Mouse (Mus musculus) MEL (cell line): ENCODE results near the gene Fam172a. TPM values are rescaled to one million over a fixed set of nuclear protein-coding genes. Genes with fewer than 3 reads are reported as not detected.

ENCODE experiments used
- DNase-seq: peaks from one replicate; pipeline ENCODE4 v3.0.0; 2011; ENCODE audit warnings: low read depth, low spot score
- H3K27ac ChIP-seq: 2 replicates; pipeline ENCODE4 v1.5.1; 2012; ENCODE audit warnings: low read depth, mild to moderate bottlenecking, control low read depth, low read length, moderate library complexity; ENCODE audit not compliant: control insufficient read depth
- H3K27me3 ChIP-seq, 2 experiments: fragments of 150-350 bp in 1 of 2; sonication (generic) in 1 of 2; 2 replicates each; pipeline ENCODE4 v1.6.1; 2012; ENCODE audit warnings: low read length in 2 of 2, mild to moderate bottlenecking in 2 of 2, improper control_type of control experiment in 1 of 2, moderate library complexity in 1 of 2; ENCODE audit not compliant: insufficient read depth in 2 of 2, control insufficient read depth in 1 of 2
- H3K36me3 ChIP-seq, 2 experiments: 2 replicates each; pipeline ENCODE4 v1.6.1; 2012 to 2014; ENCODE audit warnings: low read length in 2 of 2, improper control_type of control experiment in 1 of 2, inconsistent platforms in 1 of 2, mild to moderate bottlenecking in 1 of 2; ENCODE audit not compliant: insufficient read depth in 2 of 2, control insufficient read depth in 1 of 2
- H3K4me1 ChIP-seq, 2 experiments: fragments of 150-350 bp in 1 of 2; sonication (generic) in 1 of 2; 2 replicates each; pipeline ENCODE4 v1.6.1; 2012; ENCODE audit warnings: low read length in 2 of 2, improper control_type of control experiment in 1 of 2, mild to moderate bottlenecking in 1 of 2; ENCODE audit not compliant: insufficient read depth in 2 of 2, control insufficient read depth in 1 of 2
- H3K4me3 ChIP-seq, 2 experiments: fragments of 150-350 bp in 1 of 2; sonication (generic) in 1 of 2; 2 replicates each; pipeline ENCODE4 v1.5.1; 2012; ENCODE audit warnings: low read depth in 2 of 2, low read length in 2 of 2, mild to moderate bottlenecking in 2 of 2, moderate library complexity in 2 of 2, control low read depth in 1 of 2, improper control_type of control experiment in 1 of 2; ENCODE audit not compliant: control insufficient read depth in 1 of 2, insufficient read depth in 1 of 2
- H3K79me2 ChIP-seq: 2 replicates; pipeline ENCODE4 v1.6.1; 2012; ENCODE audit warnings: mild to moderate bottlenecking, low read length, moderate library complexity; ENCODE audit not compliant: control insufficient read depth, poor library complexity, insufficient read depth
- H3K9ac ChIP-seq: 2 replicates; pipeline ENCODE4 v1.6.1; 2012; ENCODE audit warnings: low read depth, mild to moderate bottlenecking, control low read depth, low read length, moderate library complexity; ENCODE audit not compliant: control insufficient read depth, poor library complexity, severe bottlenecking
- H3K9me3 ChIP-seq: fragments of 150-350 bp; sonication (generic); replicated peaks from 2 replicates; pipeline ENCODE4 v1.6.1; 2012; ENCODE audit warnings: mild to moderate bottlenecking, low read length, improper control_type of control experiment, moderate library complexity; ENCODE audit not compliant: insufficient read depth
- E2F4 ChIP-seq: IDR thresholded peaks from 2 replicates; pipeline ENCODE4 v1.6.1; 2011; ENCODE audit warnings: low read depth, low read length, improper control_type of control experiment, borderline replicate concordance
- ELF1 ChIP-seq: IDR thresholded peaks from 2 replicates; pipeline ENCODE4 v1.6.1; 2014; ENCODE audit warnings: low read depth, mild to moderate bottlenecking, inconsistent platforms, low read length, improper control_type of control experiment, moderate library complexity
- ETS1 ChIP-seq: IDR thresholded peaks from 2 replicates; pipeline ENCODE4 v1.6.1; 2012; ENCODE audit warnings: low read depth, mild to moderate bottlenecking, inconsistent platforms, low read length, improper control_type of control experiment, moderate library complexity
- GATA1 ChIP-seq: IDR thresholded peaks from 2 replicates; pipeline ENCODE4 v1.6.1; 2011; ENCODE audit warnings: low read depth, low read length, improper control_type of control experiment
- KAT2A ChIP-seq: conservative IDR thresholded peaks from 2 replicates; pipeline ENCODE4 v1.6.1; 2012; ENCODE audit warnings: low read depth, low read length, improper control_type of control experiment, inconsistent platforms
- MAFK ChIP-seq: IDR thresholded peaks from 2 replicates; pipeline ENCODE4 v1.6.1; 2011; ENCODE audit warnings: low read depth, mild to moderate bottlenecking, low read length, improper control_type of control experiment, borderline replicate concordance
- MAX ChIP-seq: IDR thresholded peaks from 2 replicates; pipeline ENCODE4 v1.6.1; 2011; ENCODE audit warnings: low read length, improper control_type of control experiment
- MAZ ChIP-seq: IDR thresholded peaks from 2 replicates; pipeline ENCODE4 v1.6.1; 2012; ENCODE audit warnings: low read depth, mild to moderate bottlenecking, inconsistent platforms, low read length, improper control_type of control experiment
- MEF2A ChIP-seq: IDR thresholded peaks from 2 replicates; pipeline ENCODE4 v1.6.1; 2014; ENCODE audit warnings: low read depth, mild to moderate bottlenecking, inconsistent platforms, low read length, improper control_type of control experiment; ENCODE audit not compliant: poor library complexity, insufficient replicate concordance, severe bottlenecking; ENCODE audit errors: extremely low read depth
- MYC ChIP-seq: IDR thresholded peaks from 2 replicates; pipeline ENCODE4 v1.6.1; 2011; ENCODE audit warnings: low read depth, mild to moderate bottlenecking, low read length, improper control_type of control experiment, moderate library complexity
- NELFE ChIP-seq: IDR thresholded peaks from 2 replicates; pipeline ENCODE4 v1.6.1; 2011; ENCODE audit warnings: low read depth, low read length, improper control_type of control experiment
- NRF1 ChIP-seq: IDR thresholded peaks from 2 replicates; pipeline ENCODE4 v1.6.1; 2014; ENCODE audit warnings: low read depth, mild to moderate bottlenecking, inconsistent platforms, low read length, improper control_type of control experiment, moderate library complexity; ENCODE audit not compliant: poor library complexity, insufficient read depth, severe bottlenecking
- POLR2A ChIP-seq, 2 experiments: IDR thresholded peaks; 2 replicates each; pipeline ENCODE4 v1.6.1; 2011 to 2012; ENCODE audit warnings: low read length in 2 of 2, mild to moderate bottlenecking in 2 of 2, control low read depth in 1 of 2, improper control_type of control experiment in 1 of 2, low read depth in 1 of 2, moderate library complexity in 1 of 2; ENCODE audit not compliant: control insufficient read depth in 1 of 2, insufficient read depth in 1 of 2, poor library complexity in 1 of 2
- POLR2AphosphoS5 ChIP-seq: IDR thresholded peaks from 2 replicates; pipeline ENCODE4 v1.6.1; 2012; ENCODE audit warnings: low read depth, borderline replicate concordance, mild to moderate bottlenecking, inconsistent platforms, low read length, moderate library complexity, mixed read lengths
- RAD21 ChIP-seq: IDR thresholded peaks from 2 replicates; pipeline ENCODE4 v1.6.1; 2011; ENCODE audit warnings: mild to moderate bottlenecking, low read depth, low read length, improper control_type of control experiment
- RCOR1 ChIP-seq: IDR thresholded peaks from 2 replicates; pipeline ENCODE4 v1.6.1; 2012; ENCODE audit warnings: low read depth, mild to moderate bottlenecking, inconsistent platforms, low read length, improper control_type of control experiment
- SMC3 ChIP-seq: IDR thresholded peaks from 2 replicates; pipeline ENCODE4 v1.6.1; 2011; ENCODE audit warnings: low read depth, low read length, improper control_type of control experiment
- TBP ChIP-seq: IDR thresholded peaks from 2 replicates; pipeline ENCODE4 v1.8.0; 2011; ENCODE audit warnings: low read depth, low read length, improper control_type of control experiment
- UBTF ChIP-seq: IDR thresholded peaks from 2 replicates; pipeline ENCODE4 v1.6.1; 2012; ENCODE audit warnings: low read depth, mild to moderate bottlenecking, inconsistent platforms, low read length, improper control_type of control experiment, moderate library complexity, borderline replicate concordance; ENCODE audit not compliant: insufficient read depth
- USF1 ChIP-seq: IDR thresholded peaks from 2 replicates; pipeline ENCODE4 v1.6.1; 2014; ENCODE audit warnings: low read depth, mild to moderate bottlenecking, inconsistent platforms, low read length, improper control_type of control experiment, moderate library complexity
- ZC3H11A ChIP-seq: IDR thresholded peaks from 2 replicates; pipeline ENCODE4 v1.6.1; 2012; ENCODE audit warnings: low read depth, mild to moderate bottlenecking, inconsistent platforms, low read length, improper control_type of control experiment
- ZKSCAN1 ChIP-seq: IDR thresholded peaks from 2 replicates; pipeline ENCODE4 v1.6.1; 2012; ENCODE audit warnings: low read depth, mild to moderate bottlenecking, inconsistent platforms, low read length, improper control_type of control experiment, moderate library complexity
- ZMIZ1 ChIP-seq: IDR thresholded peaks from 2 replicates; pipeline ENCODE4 v1.6.1; 2012; ENCODE audit warnings: low read depth, mild to moderate bottlenecking, inconsistent platforms, low read length, improper control_type of control experiment, moderate library complexity
- polyA plus RNA-seq, 2 experiments: library from polyadenylated mRNA; stranded (reverse) in 1 of 2; unstranded in 1 of 2; fragments of >175 nt in 1 of 2; fragments of >200 nt in 1 of 2; gene quantifications; 2 replicates each; pipeline versions ENCODE4 v1.2.1 to v1.2.4; 2012; ENCODE audit warnings: low replicate concordance in 2 of 2, low read depth in 1 of 2; ENCODE audit not compliant: insufficient read length in 2 of 2, insufficient read depth in 1 of 2, missing spikeins in 1 of 2
- total RNA-seq: library from RNA; depleted of rRNA; stranded (reverse); fragments of 300-350 nt; gene quantifications from 2 replicates; pipeline ENCODE4 v1.2.3, GENCODE M21; 2012

Fam172a gene
- total and polyA plus RNA-seq, 3 experiments = 13.4 to 358 (median 19.6) TPM

- Histone ChIP-seq H3K79me2 (no peaks in the 10 kb centered on the region), H3K4me1 (no peaks in the 10 kb centered on the region), H3K36me3 (no peaks in the 10 kb centered on the region), H3K27me3 (no peaks in the 10 kb centered on the region), H3K4me3 (no peak overlapping the region), H3K9ac (no peak overlapping the region), H3K9me3 (no peaks in the 10 kb centered on the region), H3K27ac (no peak overlapping the region)
- no peak for DNase-seq
- TF ChIP-seq MEF2A (no peak), E2F4 (no peak), SMC3 (no peak), TBP (no peak), KAT2A (no peak), POLR2AphosphoS5 (no peak), MYC (no peak)
Observed at GRCm38 (mm10) chr13:78183004-78183403, 481.2 kb downstream of the Fam172a start.

- no peak overlapping the region for H3K9ac ChIP-seq
- H3K27me3 ChIP-seq = no peaks in the 10 kb centered on the region
- H3K9me3 ChIP-seq = no peaks in the 10 kb centered on the region
- TF ChIP-seq GATA1 = no peak
- no peak for TF ChIP-seq NRF1
- TF ChIP-seq RAD21 = no peak
- no peak for TF ChIP-seq NELFE
- TF ChIP-seq RCOR1 = no peak
- TF ChIP-seq MAFK = no peak
- no peak for TF ChIP-seq MAX
- no peak for TF ChIP-seq MAZ
- TF ChIP-seq ETS1 = no peak
- no peak for TF ChIP-seq ZC3H11A
- TF ChIP-seq ELF1 = no peak
- no peak for TF ChIP-seq USF1
- TF ChIP-seq ZMIZ1 = no peak
- TF ChIP-seq TBP = no peak
- no peak for TF ChIP-seq POLR2A (IDR thresholded peaks at IDR 0.05; ENCODE audit: control insufficient read depth in 1 of 2, insufficient read depth in 1 of 2, low read depth in 1 of 2, low read length in 2 of 2, poor library complexity in 1 of 2)
- no peak for TF ChIP-seq UBTF
- TF ChIP-seq ZKSCAN1 = no peak
- no peak for TF ChIP-seq SMC3
- TF ChIP-seq E2F4 = no peak
- H3K79me2 ChIP-seq = no peaks in the 10 kb centered on the region
- H3K27ac ChIP-seq = no peak overlapping the region
- H3K4me1 ChIP-seq = no peaks in the 10 kb centered on the region
- H3K36me3 ChIP-seq = no peaks in the 10 kb centered on the region
- no peak overlapping the region for H3K4me3 ChIP-seq
- no peak for DNase-seq
Observed at GRCm38 (mm10) chr13:78183986-78184385, 482.2 kb downstream of the Fam172a start.
